Mouse (Mus musculus) forebrain, postnatal 0 days (tissue): Measurements from ENCODE around the gene Fkbp3. TPM values are rescaled to one million over a fixed set of nuclear protein-coding genes. Genes with fewer than 3 reads are reported as not detected.

Experiments
- ATAC-seq: fragments of 200-750 bp; cut with Nextera tagmentation; 2 replicates; pipeline ENCODE4 v1.8.0; 2017; ENCODE audit warnings: mild to moderate bottlenecking, moderate library complexity
- DNase-seq: peaks from one replicate; pipeline ENCODE4 v3.0.0-alpha.2; 2015
- H3K27ac ChIP-seq: fragments of 300-500 bp; sonication (generic); 2 replicates; pipeline ENCODE4 v1.5.1; 2014; ENCODE audit warnings: low read depth, mild to moderate bottlenecking, antibody characterized with exemption, low read length, moderate library complexity, mixed read lengths
- H3K27me3 ChIP-seq: fragments of 300-500 bp; sonication (generic); 2 replicates; pipeline ENCODE4 v1.6.1; 2014; ENCODE audit warnings: mild to moderate bottlenecking, low read length, mixed read lengths; ENCODE audit not compliant: insufficient read depth
- H3K36me3 ChIP-seq: fragments of 300-500 bp; sonication (generic); 2 replicates; pipeline ENCODE4 v1.6.1; 2014; ENCODE audit warnings: mild to moderate bottlenecking, moderate library complexity; ENCODE audit not compliant: insufficient read depth
- H3K4me1 ChIP-seq: fragments of 300-500 bp; sonication (generic); 2 replicates; pipeline ENCODE4 v1.6.1; 2014; ENCODE audit warnings: antibody characterized with exemption; ENCODE audit not compliant: insufficient read depth
- H3K4me2 ChIP-seq: fragments of 300-500 bp; sonication (generic); 2 replicates; pipeline ENCODE4 v1.6.1; 2014; ENCODE audit warnings: low read depth, mild to moderate bottlenecking, moderate library complexity
- H3K4me3 ChIP-seq: fragments of 300-500 bp; sonication (generic); 2 replicates; pipeline ENCODE4 v1.5.1; 2014; ENCODE audit warnings: low read depth, low read length, mixed read lengths
- H3K9ac ChIP-seq: fragments of 300-500 bp; sonication (generic); 2 replicates; pipeline ENCODE4 v1.6.1; 2014; ENCODE audit warnings: mild to moderate bottlenecking
- H3K9me3 ChIP-seq: fragments of 300-500 bp; sonication (generic); 2 replicates; pipeline ENCODE4 v1.6.1; 2016; ENCODE audit warnings: low read length
- CTCF ChIP-seq: sonication (generic); IDR thresholded peaks from 2 replicates; pipeline ENCODE4 v1.5.1; 2016; ENCODE audit warnings: antibody characterized with exemption, control low read depth, low read depth
- WGBS: fragments of 180-500 bp; shearing (Covaris S2); extraction: QIAGEN DNeasy Blood & Tissue Kit; methylation state at CpG from one replicate; pipeline ENCODE4 v1.1.7; 2014; 5-methylcytosine and 5-hydroxymethylcytosine counted together
- polyA plus RNA-seq: library from polyadenylated mRNA; unstranded; fragments of >200 nt; fragmentation: Nextera tagmentation; extraction: Ambion mirVana; gene quantifications from 2 replicates; pipeline ENCODE4 v1.2.1, GENCODE M21; 2015
- total RNA-seq: library from RNA; depleted of rRNA; stranded (reverse); fragments of >200 nt; gene quantifications from 2 replicates; pipeline ENCODE4 v1.2.3, GENCODE M21; 2014; rRNA removed

Gene Fkbp3
- total and polyA plus RNA-seq, 2 experiments from 2014 or later: 254 to 430 TPM

DNA sequence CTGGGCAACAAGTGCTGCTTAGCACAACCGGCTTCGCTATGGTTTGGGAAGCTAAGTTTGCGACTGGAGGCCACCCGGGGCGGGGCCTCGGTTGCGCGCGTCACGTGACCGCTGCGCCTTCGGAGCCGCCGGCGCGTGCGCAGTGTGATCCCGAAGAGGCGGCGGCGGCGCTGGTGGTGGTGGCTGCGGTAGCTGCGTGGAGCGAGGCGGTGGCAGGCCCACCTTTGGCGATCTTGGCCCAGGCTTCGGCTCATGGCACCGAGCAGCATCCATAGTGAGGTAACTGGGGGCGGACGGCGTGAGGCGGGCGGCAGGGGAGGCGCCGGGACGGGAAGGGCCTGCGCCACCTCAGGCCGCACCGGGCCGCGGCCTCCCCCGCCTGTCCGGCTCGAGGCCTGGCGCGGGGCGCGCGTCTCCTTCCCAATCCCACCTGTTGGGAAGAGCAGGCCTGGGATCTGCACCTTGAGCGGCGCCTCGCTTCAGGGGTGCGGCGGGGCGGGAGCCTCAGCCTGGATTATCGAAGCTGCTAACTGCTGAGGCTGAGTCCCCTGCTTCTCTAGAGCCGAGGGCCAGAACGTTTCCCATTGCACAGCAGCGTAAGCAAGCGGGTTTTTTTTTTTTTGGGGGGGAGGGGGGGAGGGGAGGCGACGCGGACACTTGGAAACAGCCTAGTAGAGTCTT, 37.5 kb downstream of the Fkbp3 start, which contains the start of gene Prpf39:
Gene Prpf39, plus strand, starts transcription at position 144 of the 681 bp plus-strand sequence.
- peak; percentile 96 for ATAC-seq
- H3K4me3 ChIP-seq: peak within 1 kb of the TSS; percentile 99
- H3K36me3 ChIP-seq: no peaks in the 10 kb centered on the region; the same call in 1 of the 2 replicates
- H3K4me1 ChIP-seq: 0 out of 2 replicates have a peak, but pooled peaks cover 14% of the 10 kb centered on the region
- peak within 1 kb of the TSS; percentile 78 for H3K27ac ChIP-seq
- H3K27me3 ChIP-seq: no peaks in the 10 kb centered on the region
- WGBS: under 1% methylated on average over 65 of the region's 65 CpGs
- peak within 1 kb of the TSS; percentile 57 for H3K4me2 ChIP-seq
- TF ChIP-seq CTCF: 0 out of 2 replicates have a peak, but pooled peaks have one; percentile 1
- DNase-seq: peak; percentile 95
- no peaks in the 10 kb centered on the region for H3K9me3 ChIP-seq
- H3K9ac ChIP-seq: peak within 1 kb of the TSS; percentile 81

- H3K4me3 ChIP-seq: peak overlapping the region; percentile 99
- peak overlapping the region; percentile 81; the same call in 1 of the 2 replicates for H3K9ac ChIP-seq
- H3K4me2 ChIP-seq: peak overlapping the region; percentile 57
- TF ChIP-seq CTCF: no peak
- 0 out of 2 replicates have a peak, but pooled peaks cover 14% of the 10 kb centered on the region for H3K4me1 ChIP-seq
- DNase-seq (no peak), ATAC-seq (no peak; the same call in 1 of the 2 replicates)
- H3K27ac ChIP-seq: 0 out of 2 replicates have a peak overlapping the region, but pooled peaks have one; percentile 78
- H3K27me3 ChIP-seq: no peaks in the 10 kb centered on the region
- H3K36me3 ChIP-seq: no peaks in the 10 kb centered on the region; the same call in 1 of the 2 replicates
- 43% methylated on average over 8 of the region's 8 CpGs for WGBS
- H3K9me3 ChIP-seq: no peaks in the 10 kb centered on the region
Observed at GRCm38 (mm10) chr12:65035839-65036189, 38.0 kb downstream of the Fkbp3 start.

DNA sequence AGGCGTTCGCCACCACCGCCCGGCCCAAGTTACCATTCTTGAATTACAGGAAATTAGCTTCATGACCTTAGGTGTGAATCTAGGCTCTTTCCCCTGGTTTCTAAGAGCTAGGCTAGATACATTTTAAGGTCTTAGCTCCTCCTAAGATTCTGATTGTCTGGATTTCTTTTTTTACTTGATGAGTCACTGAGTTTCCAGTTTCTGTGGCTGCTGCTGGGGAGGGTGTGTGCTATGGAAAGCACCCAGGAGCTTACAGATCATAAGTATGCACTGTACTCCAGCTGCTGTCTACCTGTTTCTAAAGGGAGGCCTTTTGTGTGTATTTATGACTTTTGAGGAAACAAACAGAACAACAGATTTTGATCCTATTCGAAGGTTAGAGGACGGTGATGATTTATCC, 51.0 kb downstream of the Fkbp3 start:
- DNase-seq (no peak), ATAC-seq (no peak)
- Histone ChIP-seq H3K4me2 (no peak overlapping the region), H3K4me1 (no peaks in the 10 kb centered on the region), H3K36me3 (peaks cover 3% of the 10 kb centered on the region; the same call in 1 of the 2 replicates), H3K27ac (no peak overlapping the region), H3K9ac (no peak overlapping the region), H3K4me3 (no peak overlapping the region), H3K9me3 (no peaks in the 10 kb centered on the region), H3K27me3 (no peaks in the 10 kb centered on the region)
- 98% methylated on average over 6 of the region's 6 CpGs for WGBS
- no peak for TF ChIP-seq CTCF

Other genes with a start within 250 kb of the Fkbp3 start
- gene Gm527, start 156.1 kb downstream of the Fkbp3 start, total RNA-seq: 12.2 and 24.8 TPM in 2 replicates
- gene Gm527, start 156.1 kb downstream of the Fkbp3 start, polyA plus RNA-seq: 1.6 and 2.1 TPM in 2 replicates
- gene Klhl28, start 108.5 kb downstream of the Fkbp3 start, total RNA-seq: 27.4 and 29.5 TPM in 2 replicates
- gene Klhl28, start 108.5 kb downstream of the Fkbp3 start, polyA plus RNA-seq: 23.6 and 26.4 TPM in 2 replicates
- gene Togaram1, start 108.2 kb downstream of the Fkbp3 start, total RNA-seq: 24.5 and 30.1 TPM in 2 replicates
- 8.2 and 15.2 TPM in 2 replicates for gene Togaram1, start 108.2 kb downstream of the Fkbp3 start, polyA plus RNA-seq
- gene Prpf39, start 37.7 kb downstream of the Fkbp3 start, total RNA-seq: 37.5 and 49.5 TPM in 2 replicates
- 21.6 and 28.6 TPM in 2 replicates for gene Prpf39, start 37.7 kb downstream of the Fkbp3 start, polyA plus RNA-seq
- gene Fancm, start 1.6 kb upstream of the Fkbp3 start, total RNA-seq: 22.6 and 22.8 TPM in 2 replicates
- gene Fancm, start 1.6 kb upstream of the Fkbp3 start, polyA plus RNA-seq: 4.1 and 8.3 TPM in 2 replicates
- 3.6 and 5.9 TPM in 2 replicates for gene Mis18bp1, start 98.6 kb upstream of the Fkbp3 start, total RNA-seq
- 7.6 and 8.2 TPM in 2 replicates for gene Mis18bp1, start 98.6 kb upstream of the Fkbp3 start, polyA plus RNA-seq
- not detected in 2 replicates for gene Wdr20rt, start 151.5 kb upstream of the Fkbp3 start, total RNA-seq
- not detected in 2 replicates for gene Wdr20rt, start 151.5 kb upstream of the Fkbp3 start, polyA plus RNA-seq